Mouse (Mus musculus) erythroblast, embryonic 14.5 days (primary cell): ENCODE results near the gene Sox8. TPM values are rescaled to one million over a fixed set of nuclear protein-coding genes. Genes with fewer than 3 reads are reported as not detected.

ENCODE experiments used
- H3K27me3 ChIP-seq: 2 replicates; pipeline ENCODE4 v1.6.1; 2012; ENCODE audit warnings: inconsistent platforms; ENCODE audit not compliant: control insufficient read depth
- H3K36me3 ChIP-seq: 2 replicates; pipeline ENCODE4 v1.6.1; 2012; ENCODE audit warnings: mild to moderate bottlenecking, inconsistent platforms; ENCODE audit not compliant: control insufficient read depth
- H3K4me1 ChIP-seq: 2 replicates; pipeline ENCODE4 v1.6.1; 2012; ENCODE audit warnings: inconsistent platforms; ENCODE audit not compliant: control insufficient read depth
- H3K4me3 ChIP-seq: replicated peaks from 2 replicates; pipeline ENCODE3; 2012; ENCODE audit warnings: moderate library complexity, mild to moderate bottlenecking, inconsistent platforms
- H3K9me3 ChIP-seq: 2 replicates; pipeline ENCODE4 v1.6.1; 2012; ENCODE audit warnings: low read length, inconsistent platforms, mixed read lengths; ENCODE audit not compliant: control insufficient read depth
- GATA1 ChIP-seq: IDR thresholded peaks from 2 replicates; pipeline ENCODE4 v1.6.1; 2012; ENCODE audit warnings: low read length, inconsistent platforms, mixed read lengths
- TAL1 ChIP-seq: IDR thresholded peaks from 3 replicates; pipeline ENCODE4 v1.6.1; 2012; ENCODE audit warnings: low read length, inconsistent platforms, mixed read lengths
- polyA plus RNA-seq: library from polyadenylated mRNA; stranded (reverse); fragments of >175 nt; gene quantifications from 2 replicates; pipeline ENCODE4 v1.2.3, GENCODE M21; 2012

Sox8 gene
- not detected in 2 replicates for polyA plus RNA-seq

- H3K4me3 ChIP-seq, result peak within 1 kb of the TSS; percentile 23
- no peaks in the 10 kb centered on the region; the same call in 1 of the 2 replicates for H3K9me3 ChIP-seq
- TF ChIP-seq TAL1 (no peak), GATA1 (no peak)
- H3K27me3 ChIP-seq, result peaks cover 86% of the 10 kb centered on the region
- no peaks in the 10 kb centered on the region for H3K36me3 ChIP-seq
- H3K4me1 ChIP-seq, result peaks cover 9% of the 10 kb centered on the region
Measured at GRCm38 (mm10) chr17:25570648-25571452, at the start of gene Sox8. Gene Sox8, minus strand, starts transcription at chr17:25570686.

- peaks cover 4% of the 10 kb centered on the region; the same call in 1 of the 2 replicates for H3K36me3 ChIP-seq
- no peak overlapping the region for H3K4me3 ChIP-seq
- TF ChIP-seq TAL1 (no peak), GATA1 (no peak)
- H3K4me1 ChIP-seq, result no peaks in the 10 kb centered on the region
- no peaks in the 10 kb centered on the region for H3K27me3 ChIP-seq
- H3K9me3 ChIP-seq, result no peaks in the 10 kb centered on the region
Measured at GRCm38 (mm10) chr17:25618508-25619056, 48.1 kb upstream of the Sox8 start.

GRCm38 (mm10) chr17:25614723-25615510 lies 44.4 kb upstream of the Sox8 start:
- Histone ChIP-seq H3K36me3 (peaks cover 7% of the 10 kb centered on the region; the same call in 1 of the 2 replicates), H3K4me1 (no peaks in the 10 kb centered on the region), H3K9me3 (no peaks in the 10 kb centered on the region), H3K4me3 (no peak overlapping the region), H3K27me3 (no peaks in the 10 kb centered on the region)
- TF ChIP-seq GATA1, result no peak
- no peak for TF ChIP-seq TAL1

- Histone ChIP-seq H3K4me3 (no peak overlapping the region), H3K9me3 (no peaks in the 10 kb centered on the region), H3K4me1 (no peaks in the 10 kb centered on the region), H3K36me3 (peaks cover 7% of the 10 kb centered on the region; the same call in 1 of the 2 replicates), H3K27me3 (no peaks in the 10 kb centered on the region)
- TF ChIP-seq GATA1 (no peak), TAL1 (no peak)
Measured at GRCm38 (mm10) chr17:25613323-25613722, 42.8 kb upstream of the Sox8 start.

- Histone ChIP-seq H3K4me1 (no peaks in the 10 kb centered on the region), H3K36me3 (peaks cover 7% of the 10 kb centered on the region; the same call in 1 of the 2 replicates), H3K4me3 (no peak overlapping the region), H3K27me3 (no peaks in the 10 kb centered on the region), H3K9me3 (no peaks in the 10 kb centered on the region)
- TF ChIP-seq TAL1, result no peak
- TF ChIP-seq GATA1, result no peak
Measured at GRCm38 (mm10) chr17:25612537-25612936, 42.1 kb upstream of the Sox8 start.

GRCm38 (mm10) chr17:25610151-25610550 lies 39.7 kb upstream of the Sox8 start:
- TF ChIP-seq TAL1 (no peak), GATA1 (no peak)
- H3K36me3 ChIP-seq, result peaks cover 7% of the 10 kb centered on the region; the same call in 1 of the 2 replicates

GRCm38 (mm10) chr17:25609506-25609828 lies 39.0 kb upstream of the Sox8 start:
- no peak for TF ChIP-seq GATA1

More at GRCm38 (mm10) chr17:25610151-25610550, 39.7 kb upstream of the Sox8 start:
- no peaks in the 10 kb centered on the region for H3K4me1 ChIP-seq
- no peaks in the 10 kb centered on the region for H3K9me3 ChIP-seq
- no peak overlapping the region for H3K4me3 ChIP-seq
- H3K27me3 ChIP-seq, result no peaks in the 10 kb centered on the region

GRCm38 (mm10) chr17:25608821-25609505 lies 38.5 kb upstream of the Sox8 start:
- Histone ChIP-seq H3K9me3 (no peaks in the 10 kb centered on the region), H3K4me1 (no peaks in the 10 kb centered on the region), H3K4me3 (no peak overlapping the region), H3K27me3 (no peaks in the 10 kb centered on the region), H3K36me3 (peaks cover 3% of the 10 kb centered on the region; the same call in 1 of the 2 replicates)
- no peak for TF ChIP-seq GATA1
- no peak for TF ChIP-seq TAL1

More at GRCm38 (mm10) chr17:25609506-25609828, 39.0 kb upstream of the Sox8 start:
- Histone ChIP-seq H3K36me3 (peaks cover 7% of the 10 kb centered on the region; the same call in 1 of the 2 replicates), H3K4me1 (no peaks in the 10 kb centered on the region), H3K9me3 (no peaks in the 10 kb centered on the region), H3K4me3 (no peak overlapping the region), H3K27me3 (no peaks in the 10 kb centered on the region)
